Mouse (Mus musculus) left cerebral cortex, adult 8-10 months (tissue): Measurements from ENCODE around the gene Erbb2. TPM values are rescaled to one million over a fixed set of nuclear protein-coding genes. Genes with fewer than 3 reads are reported as not detected.

ENCODE experiments used
- DNase-seq, 2 experiments: peaks; one replicate each; pipeline ENCODE4 v3.0.0; 2022; ENCODE audit warnings: low spot score in 2 of 2
- total RNA-seq, 4 experiments: library from RNA; stranded (reverse); gene quantifications; 2 replicates each; pipeline ENCODE4 v1.2.4; 2022

The Erbb2 gene
- total RNA-seq, 4 experiments from 2014 or later = 2.0 to 2.6 (median 2.3) TPM

DNA sequence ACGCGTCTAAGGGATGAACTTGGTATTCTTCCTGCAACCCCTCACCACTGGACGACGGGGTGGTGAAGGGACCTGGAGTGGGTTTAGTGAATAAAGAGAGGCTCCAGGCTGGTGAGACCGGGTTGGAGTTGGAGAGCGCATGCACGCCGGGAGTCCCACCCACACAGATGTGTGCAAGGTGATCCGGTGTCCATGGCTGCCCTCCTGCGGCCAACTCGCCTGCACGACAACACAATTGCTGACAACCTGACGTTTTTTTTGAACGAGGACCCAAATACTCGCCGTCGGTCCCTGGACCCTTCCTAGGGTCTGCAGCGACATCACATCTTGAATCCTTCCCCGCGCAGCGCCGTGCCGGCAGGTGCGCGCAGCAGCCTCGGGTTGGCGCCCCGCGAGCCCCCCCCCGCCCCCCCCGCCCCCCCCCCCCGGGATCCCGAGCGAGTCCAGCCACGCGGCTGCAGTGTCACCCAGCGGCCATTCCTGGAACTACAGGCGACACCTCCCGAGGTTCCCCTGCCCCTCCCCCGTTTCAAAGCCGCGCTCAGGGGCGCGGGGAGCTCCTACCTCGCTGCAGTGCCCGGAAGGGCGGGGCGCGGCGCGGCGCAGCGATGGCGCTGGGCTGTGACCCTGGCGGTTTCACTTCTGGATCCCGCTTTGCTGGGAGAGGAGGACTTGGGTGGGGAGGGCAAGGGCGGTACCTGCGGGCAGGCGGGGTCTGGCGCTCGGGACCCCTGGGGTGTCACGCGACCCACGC lies 45.3 kb downstream of the Erbb2 start:
- DNase-seq = peak; percentile 73 to 82

DNA sequence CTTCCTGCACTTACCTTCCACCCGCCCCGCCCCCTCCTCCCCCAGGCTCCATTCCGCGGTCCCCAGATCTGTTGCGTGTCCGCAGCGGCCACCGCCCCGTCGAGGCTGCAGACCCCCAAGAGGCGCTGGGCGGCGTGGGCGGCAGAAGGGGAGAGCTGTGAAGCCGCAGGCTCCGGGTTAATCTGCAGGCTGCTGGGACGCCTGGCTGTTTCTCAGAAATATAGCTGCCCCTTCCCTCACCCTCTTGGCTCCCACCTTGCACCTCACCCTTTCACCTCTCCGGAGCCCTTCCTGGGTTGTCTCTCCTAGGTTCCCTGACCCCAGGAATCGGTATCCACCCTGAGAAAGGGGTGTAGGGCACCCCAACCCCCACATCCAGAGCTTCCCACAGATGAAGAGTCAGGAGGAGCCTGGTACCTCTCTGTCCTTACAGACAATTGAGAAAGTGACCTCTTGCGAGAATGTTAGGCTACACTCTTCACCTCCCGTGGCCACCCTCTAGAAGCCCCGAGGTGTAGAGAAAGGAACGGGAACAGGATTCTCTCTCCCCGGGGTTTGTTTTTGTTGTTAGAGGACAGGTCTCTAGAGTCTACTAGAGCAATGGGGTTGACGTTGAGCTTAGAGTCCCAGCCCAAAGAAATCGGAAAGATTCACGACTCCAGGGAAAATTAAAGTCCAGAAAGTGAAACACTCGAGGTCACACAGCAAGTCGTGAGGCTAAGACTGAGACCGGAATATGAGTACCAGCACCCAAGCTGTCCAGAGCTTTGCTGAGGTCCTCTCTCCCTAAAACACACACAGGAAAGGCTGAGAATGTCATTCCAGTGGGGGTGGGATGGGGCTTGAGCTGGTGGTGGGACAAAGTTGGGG lies 46.1 kb downstream of the Erbb2 start:
- DNase-seq = no peak

DNA sequence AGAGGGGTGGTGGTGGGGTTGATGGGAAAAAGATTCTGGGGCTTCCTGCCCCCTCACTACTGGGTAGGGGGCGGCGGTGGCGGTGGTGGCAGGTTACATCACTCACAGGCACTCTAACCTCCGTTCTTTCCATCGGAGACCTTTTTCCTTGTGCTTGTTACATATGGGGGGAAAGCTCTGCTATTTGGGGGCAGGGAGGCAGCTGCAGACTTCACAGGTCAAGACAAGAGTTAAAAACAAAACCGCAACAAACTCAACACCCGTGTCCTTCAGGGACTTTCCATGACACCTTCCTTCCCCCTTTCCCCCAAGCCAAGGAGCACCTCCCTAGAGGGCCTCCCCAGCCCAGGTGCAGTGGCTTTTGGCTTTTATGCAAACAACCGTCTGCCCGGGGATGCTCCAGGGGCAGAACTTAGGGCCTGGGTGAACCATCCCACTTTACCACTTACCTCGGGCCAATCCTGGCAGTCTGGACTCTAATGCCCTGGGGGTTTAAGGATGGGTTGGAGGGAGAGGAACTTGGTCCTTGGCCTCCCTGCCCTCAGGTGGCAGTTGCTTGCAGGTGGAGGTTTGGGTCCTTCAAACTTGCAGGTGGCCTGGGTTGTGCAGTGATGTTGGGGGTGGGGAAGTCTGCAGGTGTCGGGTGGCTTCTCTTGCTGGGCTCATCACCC lies 46.9 kb downstream of the Erbb2 start:
- no peak for DNase-seq

DNA sequence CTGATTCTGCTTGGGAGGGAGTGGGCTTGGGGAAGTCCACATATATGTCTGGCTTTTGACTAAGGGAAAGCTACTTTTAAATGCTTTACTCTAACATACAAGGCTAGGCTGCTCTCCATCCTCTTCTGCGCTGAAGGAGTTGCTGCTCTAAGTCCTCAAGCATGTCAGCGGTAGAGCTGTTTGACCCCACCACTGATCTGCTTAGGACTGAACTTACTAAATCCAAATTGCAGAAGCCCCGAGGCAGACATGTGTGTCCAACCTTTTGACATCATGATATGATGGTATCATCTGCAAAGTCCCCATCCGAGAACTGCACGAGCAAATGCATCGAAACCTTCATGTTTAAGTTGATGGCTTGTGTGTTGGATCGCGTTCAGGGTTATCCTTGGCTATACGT lies 47.6 kb downstream of the Erbb2 start:
- DNase-seq = no peak

DNA sequence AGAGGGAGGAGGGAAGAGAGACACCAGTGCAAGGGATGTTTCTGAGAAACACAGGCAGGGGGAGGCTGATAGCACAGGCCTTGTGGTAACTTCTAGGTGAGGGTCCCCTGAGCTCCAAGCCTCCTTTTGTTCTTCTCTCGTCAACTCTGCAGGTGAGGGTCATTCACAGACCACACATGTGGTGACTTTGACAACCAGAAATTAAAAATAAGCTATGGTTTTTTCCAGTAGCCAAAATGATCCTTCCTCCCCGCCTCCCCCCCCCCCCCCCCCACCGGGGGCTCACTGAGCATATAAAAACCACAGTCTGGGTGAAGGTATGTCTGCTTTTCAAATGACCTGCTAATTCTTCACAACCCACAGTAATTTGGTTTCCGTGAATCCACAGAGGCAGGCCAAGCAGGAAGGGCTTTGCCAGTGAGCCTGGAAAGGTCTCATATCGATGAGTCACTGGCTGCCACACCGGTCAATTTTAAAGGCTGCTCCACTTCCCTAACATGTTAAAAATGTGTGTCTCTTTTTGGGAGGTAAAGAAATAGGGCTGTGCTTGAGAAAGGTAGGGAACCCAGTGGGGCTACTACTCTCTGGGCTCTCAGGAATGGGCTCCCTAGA lies 48.9 kb downstream of the Erbb2 start:
- no peak for DNase-seq

DNA sequence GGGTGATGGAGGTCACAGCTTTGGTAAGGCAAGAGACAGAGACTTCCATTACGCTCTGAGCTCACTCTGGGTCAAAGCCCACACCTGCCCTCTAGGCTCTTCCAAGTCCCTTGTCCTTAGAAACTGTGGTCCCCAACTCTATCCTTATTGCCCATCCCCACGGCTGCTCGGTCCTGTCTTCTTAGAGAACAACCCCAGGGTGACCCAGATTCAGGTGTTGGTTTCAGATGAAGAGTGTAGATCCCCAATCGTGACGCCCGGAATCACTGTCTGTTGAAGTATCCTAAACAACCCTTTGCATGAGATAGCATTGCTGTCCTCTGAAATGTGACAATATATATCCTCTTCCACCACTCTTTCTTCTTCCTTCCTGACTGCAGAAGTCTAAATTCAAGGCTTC lies 50.0 kb downstream of the Erbb2 start:
- DNase-seq = no peak

DNA sequence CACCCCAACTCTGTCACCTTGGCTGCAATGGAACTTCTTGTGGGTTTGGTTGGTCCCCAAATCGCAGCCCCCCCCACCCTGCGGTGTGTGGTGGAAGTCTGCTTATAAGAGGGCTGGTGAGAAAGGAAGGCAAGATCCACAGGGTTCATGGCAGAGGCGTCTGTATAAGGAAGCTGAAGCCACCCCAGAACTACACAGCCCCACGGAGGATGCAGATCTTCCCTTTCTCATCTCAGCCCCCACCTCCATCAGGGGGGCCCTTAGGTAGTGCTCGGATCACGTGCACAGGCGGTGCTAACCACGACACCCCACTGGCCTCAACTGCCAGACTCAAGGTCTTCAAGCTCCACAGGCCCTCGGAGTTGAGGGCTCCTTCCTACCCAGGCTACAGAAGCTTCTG lies 51.6 kb downstream of the Erbb2 start:
- DNase-seq = no peak

DNA sequence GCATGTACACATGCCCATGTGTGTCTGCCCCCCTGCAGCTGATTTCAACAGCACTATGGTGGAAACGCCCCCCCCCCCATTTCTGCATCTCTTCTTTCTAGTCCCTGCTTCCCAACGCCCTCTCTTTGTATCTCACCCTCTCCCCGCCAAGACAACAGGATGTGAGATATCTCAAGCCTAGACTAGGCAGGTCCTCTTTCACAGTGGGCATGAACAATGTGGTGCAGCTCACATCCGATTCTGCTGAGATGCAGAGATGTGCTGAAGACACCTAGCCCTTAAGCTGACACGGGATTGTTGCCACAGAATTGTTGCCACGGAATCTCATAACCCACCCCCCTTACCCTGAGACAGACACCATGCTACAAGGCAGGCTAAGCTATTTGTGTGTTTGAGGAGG lies 52.2 kb downstream of the Erbb2 start:
- DNase-seq = no peak

DNA sequence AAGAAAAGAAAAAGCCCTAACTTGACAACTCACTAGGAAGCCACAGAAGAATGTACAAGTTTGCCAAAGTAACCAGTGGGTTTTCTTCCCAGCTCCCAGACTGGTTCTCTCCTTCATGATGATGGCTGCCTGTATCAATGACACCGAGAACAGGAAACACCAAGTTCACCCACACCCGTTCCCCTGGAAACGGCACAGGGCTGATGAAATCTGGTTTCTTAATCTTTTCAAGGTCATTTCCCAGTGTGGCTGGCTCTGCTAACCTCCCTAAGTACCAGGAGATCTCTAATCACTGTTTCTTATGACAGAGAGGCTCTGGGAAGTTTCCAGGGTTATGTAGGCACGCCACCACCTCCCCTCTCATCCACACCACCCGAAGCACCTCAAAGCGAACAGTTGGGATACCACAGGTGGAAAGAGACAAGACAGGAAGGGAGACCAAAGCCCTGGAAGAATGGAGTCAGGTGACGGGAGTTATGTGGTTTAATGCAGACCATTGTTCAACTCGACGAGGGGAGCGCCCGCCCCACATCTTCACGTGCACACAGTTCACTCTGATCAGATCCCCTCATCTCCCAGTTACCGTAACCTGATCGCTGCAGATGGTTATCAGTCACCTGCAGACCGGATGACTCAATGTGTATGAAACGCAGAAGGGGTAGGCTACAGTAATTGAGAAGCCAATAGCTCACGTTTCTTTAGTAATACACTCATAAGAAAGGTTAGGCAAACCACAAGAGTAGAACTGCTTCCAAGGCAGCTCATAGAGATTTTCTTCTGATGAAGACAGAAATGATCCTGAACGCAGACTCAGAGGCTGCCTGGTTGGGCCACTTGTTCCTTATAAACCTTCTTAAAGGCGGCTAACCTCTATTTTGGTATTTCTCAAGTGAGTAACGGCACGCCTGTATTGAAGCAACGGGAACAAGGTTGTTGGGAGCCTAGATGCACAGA lies 57.8 kb downstream of the Erbb2 start:
- DNase-seq = no peak

DNA sequence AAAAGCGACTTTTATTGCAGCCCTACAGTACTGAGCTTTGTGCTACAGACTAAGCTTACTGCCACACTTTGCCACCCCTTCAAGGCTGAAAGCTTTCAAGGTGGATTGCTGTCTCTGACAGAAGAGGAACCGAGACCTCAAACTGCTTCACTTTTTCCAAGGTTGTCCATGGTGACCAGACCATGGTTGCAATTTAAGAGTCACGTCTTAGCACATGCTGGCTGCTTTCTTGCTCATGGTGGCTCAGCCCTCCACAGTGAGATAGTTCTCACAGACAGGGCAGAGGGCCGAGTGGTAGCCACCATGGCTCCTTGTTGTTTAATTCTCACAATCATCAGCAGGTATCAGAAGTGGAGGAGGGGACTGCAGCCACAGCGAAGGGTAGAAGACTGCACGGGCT lies 58.5 kb downstream of the Erbb2 start:
- no peak for DNase-seq

DNA sequence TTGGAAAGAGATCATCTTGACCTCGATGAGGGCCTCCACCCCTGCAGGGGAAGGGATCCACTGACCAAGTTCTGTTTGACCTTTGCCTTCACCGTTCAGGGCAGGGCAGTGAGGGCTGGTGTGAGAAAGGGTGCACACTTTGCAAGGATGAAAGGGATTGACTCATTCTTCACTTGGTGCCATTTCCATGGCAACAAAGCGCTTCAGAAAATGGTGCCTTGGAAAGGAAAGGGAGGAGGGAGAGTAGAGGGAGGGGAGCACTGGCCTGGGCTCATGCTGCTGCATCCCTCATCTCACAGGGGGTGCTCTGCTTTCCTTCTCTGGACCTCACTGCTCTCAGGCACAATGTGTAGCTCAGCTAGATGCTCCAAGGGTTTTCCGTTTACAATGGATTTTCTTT lies 60.4 kb downstream of the Erbb2 start:
- DNase-seq = no peak

DNA sequence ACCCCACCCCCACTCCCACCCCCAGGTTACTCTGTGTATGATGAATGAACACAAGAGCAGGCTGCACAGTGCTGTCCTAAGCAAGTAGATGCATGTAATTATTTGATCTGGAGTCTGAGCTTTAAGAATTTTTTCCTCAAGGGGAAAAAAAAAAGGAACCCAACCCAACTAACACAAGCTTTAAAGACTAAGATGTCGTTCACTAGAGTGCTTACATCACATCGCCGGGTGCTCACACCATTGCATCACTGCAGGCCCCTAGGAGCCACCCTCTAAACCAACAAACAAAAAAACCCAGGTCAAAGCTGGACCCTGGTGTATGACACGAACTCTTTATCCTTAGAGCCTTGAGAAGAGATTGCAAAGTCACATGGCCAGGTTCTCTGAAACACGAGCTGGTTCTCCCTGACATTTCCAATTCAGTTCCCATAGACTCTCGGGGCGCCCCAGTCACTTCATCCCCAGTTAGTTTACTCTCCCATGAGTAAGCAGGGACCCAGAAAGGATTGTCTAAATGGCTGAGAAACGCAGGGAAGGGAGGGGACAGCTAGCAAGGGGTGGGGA lies 61.7 kb downstream of the Erbb2 start:
- no peak for DNase-seq

DNA sequence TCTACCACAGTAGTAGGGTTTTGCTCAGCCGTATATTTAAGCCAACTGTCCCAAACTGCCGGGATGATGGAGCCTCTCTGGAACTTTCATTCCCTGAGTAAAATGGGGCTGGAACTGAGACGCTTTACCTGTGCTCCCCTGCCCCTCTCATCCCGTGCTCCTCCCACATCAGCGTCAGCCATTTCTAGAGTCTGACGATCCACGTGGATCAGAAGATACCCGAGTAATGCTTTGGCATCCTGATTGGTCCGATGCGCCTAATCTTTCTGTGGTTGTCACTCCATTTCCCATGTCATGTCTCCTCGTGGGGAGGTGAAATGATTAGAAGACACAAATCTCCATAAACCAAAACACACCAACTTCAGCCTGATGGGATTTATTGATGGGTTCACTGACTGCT lies 62.7 kb downstream of the Erbb2 start:
- no peak for DNase-seq

DNA sequence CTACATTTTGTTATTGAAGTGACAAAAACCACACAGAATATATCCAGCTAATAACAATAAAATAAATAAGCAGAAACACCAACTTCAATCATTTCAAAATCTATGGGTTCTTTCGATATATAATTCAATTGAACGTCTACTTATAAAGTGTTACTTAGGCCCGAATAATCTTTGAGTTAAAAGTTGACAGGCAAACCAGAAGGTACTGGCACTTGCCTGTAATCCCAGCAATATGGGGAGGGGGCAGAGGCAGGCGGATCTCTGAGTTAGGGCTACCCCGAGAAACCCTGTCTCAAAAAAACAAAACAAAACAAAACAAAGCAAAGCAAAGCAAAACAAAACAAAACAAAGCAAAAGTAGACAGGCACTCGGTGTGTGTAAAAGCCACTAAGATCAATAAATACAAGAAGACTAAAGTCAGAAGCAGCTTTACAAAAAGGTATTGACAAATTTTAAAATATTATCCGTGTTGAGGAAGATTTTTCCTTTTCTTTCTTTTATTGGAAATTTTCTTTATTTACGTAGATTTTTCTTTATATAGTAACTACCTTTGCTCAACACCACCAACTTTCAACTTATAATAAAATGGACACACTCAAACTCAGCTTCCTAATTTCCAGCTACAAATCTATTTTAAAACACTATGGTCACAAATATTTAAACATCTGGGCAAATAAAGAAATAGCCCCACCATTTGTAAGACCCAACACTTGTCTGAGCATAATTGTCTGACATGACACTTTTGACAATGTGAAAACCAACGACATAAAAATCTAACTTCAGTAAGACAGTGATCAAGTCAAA lies 63.6 kb downstream of the Erbb2 start:
- DNase-seq = no peak

DNA sequence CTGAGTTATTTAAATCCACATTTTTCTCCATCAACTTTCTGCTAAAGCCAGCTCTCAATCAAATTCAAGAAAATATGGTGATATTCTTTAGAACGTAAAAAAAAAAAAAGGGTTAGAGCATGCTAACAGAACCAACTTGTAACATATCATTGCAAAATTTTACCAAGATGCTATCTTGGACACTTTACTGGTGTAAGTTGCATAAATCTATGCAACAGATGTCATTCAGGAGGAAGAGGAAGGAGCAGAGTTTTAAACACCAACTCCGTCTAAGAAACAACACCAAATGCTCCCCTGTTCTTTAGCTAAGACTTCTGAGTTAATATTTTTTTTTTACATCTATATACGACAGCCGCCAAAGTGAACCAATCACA lies 64.2 kb downstream of the Erbb2 start:
- DNase-seq = no peak

DNA sequence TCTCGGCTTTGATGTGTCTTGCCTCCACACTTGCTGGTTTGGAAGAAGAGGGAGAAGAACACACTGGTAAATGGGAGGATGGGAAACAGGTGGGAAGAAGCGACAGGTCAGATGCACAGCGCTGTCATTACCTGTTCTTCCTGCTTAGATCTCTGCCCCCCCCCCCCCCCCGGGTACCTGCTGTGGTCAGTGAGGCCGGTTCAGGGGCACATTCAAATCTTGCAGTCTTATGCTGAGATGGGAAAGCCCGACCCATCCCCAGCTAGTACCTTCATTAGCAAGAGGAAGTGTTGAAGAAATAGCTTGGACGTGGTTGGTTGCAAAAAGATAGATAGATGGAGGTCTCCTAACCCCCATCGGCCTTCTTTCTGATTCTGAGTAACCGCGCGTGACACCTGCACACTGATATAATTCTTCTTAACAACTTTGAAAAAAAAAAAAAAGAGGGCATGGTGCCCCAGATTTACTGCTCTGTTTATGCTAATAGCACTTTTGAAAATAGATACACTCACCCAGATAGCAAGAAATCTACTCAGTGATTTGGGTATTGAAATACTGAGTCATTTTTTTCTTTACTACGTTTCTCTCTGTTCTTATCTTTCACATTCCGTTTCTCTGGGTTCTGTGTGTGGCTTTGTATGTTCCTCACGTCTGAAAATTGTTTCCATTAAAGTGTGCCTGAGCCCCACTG lies 64.9 kb downstream of the Erbb2 start:
- DNase-seq = no peak

DNA sequence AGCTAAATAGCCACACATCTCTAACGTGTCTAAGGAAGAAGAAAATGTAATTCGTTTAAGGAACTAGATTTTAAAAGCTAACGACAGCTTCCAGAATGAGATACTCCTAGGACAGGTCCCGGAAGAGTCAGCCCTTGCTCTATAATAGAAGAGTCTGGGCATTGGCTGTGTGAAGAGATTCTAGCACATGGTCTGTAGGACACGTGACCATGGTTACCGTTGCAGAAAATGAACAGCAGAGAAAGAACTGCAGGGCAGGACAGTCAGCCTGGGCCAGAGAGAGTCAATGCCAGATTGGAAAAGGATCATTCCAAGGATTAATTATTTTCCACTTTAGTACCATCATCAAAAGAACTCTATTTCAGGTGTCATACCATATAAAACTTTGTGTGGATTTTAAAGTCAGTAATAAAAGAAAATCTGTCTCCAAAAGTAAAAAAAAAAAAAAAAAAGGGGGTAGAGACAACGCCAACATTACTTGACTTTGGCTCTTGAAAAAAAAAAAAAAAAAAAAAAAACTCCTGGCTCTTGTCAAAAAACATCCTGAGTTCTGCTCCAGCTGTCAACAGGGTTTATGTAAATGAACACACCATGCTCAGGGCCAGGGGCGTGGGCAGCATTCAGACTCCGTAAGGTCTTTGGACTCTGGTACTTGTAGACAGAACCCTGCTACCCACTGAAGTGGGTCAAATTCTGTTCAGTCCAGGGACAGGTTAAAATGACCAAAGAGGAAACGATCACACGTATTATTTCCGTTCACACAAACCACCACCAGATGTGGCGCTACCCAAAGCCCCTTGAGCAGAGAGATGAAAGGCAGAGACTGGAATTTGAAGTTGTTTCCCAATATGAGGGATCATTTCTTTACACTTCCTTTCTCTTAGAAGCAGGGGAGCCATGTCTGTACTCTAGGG lies 67.0 kb downstream of the Erbb2 start:
- DNase-seq = no peak

DNA sequence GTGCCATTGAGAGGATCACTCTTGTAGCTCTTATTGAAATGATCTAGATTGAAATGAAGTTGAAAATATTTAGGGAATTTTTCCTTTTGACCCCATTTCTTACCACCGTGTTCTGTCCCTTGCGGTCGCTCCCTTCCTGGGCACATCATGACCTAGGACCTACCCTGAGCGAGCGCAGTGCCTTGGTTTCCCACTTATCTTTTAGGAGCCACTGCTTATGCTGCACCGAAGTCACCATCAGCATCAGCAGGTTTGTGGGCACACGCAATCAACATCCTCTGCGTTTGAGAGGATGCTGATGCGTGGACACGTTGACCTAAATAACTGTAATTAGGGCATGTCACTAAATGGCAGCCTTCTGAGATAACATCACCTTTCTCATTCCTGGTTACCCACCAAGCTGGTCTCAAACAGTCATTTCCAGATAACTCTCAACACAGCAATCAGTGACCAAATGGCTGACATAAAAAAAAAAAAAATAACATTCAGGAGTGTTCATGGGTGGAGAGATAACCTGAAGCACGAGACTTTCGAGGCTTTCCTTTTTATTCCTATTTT lies 67.7 kb downstream of the Erbb2 start:
- no peak for DNase-seq
